Mouse (Mus musculus): ENCODE results near the gene Actg2.

DNA sequence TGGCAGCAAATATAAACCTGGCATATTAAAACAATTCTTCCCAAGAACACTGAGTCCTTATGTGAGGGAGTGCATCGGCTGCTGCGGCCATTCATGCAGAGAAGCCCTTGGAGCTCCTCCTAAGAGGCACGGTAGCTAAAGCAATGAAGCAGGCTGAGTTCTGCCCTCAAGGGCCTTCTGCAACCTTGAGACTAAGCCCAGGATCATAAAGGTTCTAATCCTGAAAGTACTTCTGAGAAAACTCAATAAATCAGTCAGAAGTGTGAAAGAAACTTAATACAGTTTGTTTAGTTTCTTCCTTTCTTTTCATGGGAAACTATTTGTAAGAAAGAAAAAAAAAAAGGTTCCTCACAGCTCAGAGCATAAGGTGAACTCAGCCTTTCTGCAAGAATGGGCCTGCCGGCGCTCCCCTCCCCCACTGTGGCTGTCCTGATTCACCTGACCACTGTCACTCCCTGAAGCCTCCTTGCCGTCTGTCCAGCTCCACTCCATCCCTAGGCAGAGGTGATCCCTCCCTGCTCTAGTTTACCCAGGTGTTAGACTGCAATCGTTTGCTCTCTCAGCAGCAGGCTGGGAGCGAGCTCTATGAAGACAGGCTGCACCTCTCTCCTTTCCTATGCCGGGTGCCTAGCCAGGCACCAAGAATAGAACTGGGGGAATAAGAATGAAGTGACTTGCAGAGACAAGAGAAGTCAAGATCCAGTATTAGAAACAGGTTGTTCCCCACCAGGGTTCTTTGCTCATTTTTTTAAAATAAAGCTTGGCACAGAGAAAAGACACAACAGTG lies 34.3 kb downstream of the Actg2 start:
- TF ChIP-seq CTCF (IDR thresholded peaks at IDR 0.05; ENCODE audit: borderline replicate concordance, insufficient read depth, low read length) (no peak), POLR2A (IDR thresholded peaks at IDR 0.05; ENCODE audit: low read depth, low read length) (no peak)
